Mouse (Mus musculus) forebrain, embryonic 10.5 days (tissue): Measurements from ENCODE around the gene Rab39. TPM values are rescaled to one million over a fixed set of nuclear protein-coding genes. Genes with fewer than 3 reads are reported as not detected.

Experiments used
- DNase-seq: peaks from one replicate; pipeline ENCODE4 v3.0.0-alpha.2; 2017; ENCODE audit warnings: low spot score; ENCODE audit errors: extremely low spot score
- H3K27ac ChIP-seq: fragments of 300-500 bp; sonication (generic); 2 replicates; pipeline ENCODE4 v1.5.1; 2016; ENCODE audit warnings: mild to moderate bottlenecking
- H3K27me3 ChIP-seq: fragments of 300-500 bp; sonication (generic); 2 replicates; pipeline ENCODE4 v1.6.1; 2016; ENCODE audit warnings: mild to moderate bottlenecking; ENCODE audit not compliant: poor library complexity, severe bottlenecking
- H3K36me3 ChIP-seq: fragments of 300-500 bp; sonication (generic); replicated peaks from 2 replicates; pipeline ENCODE4 v1.6.1; 2016; ENCODE audit warnings: mild to moderate bottlenecking, moderate library complexity
- H3K4me1 ChIP-seq: fragments of 300-500 bp; sonication (generic); 2 replicates; pipeline ENCODE4 v1.6.1; 2016
- H3K4me3 ChIP-seq: fragments of 300-500 bp; sonication (generic); 2 replicates; pipeline ENCODE4 v1.5.1; 2016; ENCODE audit warnings: mild to moderate bottlenecking, moderate library complexity
- H3K9me3 ChIP-seq: fragments of 300-500 bp; sonication (generic); 2 replicates; pipeline ENCODE4 v1.6.1; 2016; ENCODE audit warnings: mild to moderate bottlenecking, moderate library complexity
- WGBS: fragments of 180-500 bp; shearing (Covaris S2); methylation state at CpG from one replicate; pipeline ENCODE4 v1.1.7; 2016; 5-methylcytosine and 5-hydroxymethylcytosine counted together
- polyA plus RNA-seq: library from polyadenylated mRNA; unstranded; fragments of >200 nt; fragmentation: Nextera tagmentation; extraction: Ambion mirVana; gene quantifications from 2 replicates; pipeline ENCODE4 v1.2.1, GENCODE M21; 2016

The Rab39 gene
- polyA plus RNA-seq, 1 experiment from 2014 or later, result 2.4 TPM

DNA sequence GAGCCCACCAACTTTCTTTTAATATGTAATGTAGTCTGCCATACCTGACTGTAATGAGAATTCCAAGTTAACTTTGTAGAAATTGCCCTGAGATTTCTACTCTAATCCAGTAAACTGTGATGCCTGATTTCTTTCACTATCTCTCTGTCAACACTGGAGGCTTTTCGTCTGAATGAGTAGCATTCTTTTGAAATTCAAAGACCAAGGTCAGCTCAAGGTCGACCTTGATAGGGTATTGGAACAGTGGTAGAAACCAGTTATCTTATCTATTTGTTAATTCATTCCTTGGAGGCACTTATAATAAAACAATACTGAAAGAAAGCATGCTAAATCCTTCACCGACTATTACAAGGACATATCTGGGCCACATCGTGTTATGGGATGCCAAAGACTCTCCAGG, 29.1 kb downstream of the Rab39 start:
- Histone ChIP-seq H3K4me3 (no peak overlapping the region), H3K36me3 (no peaks in the 10 kb centered on the region), H3K27me3 (no peaks in the 10 kb centered on the region), H3K27ac (no peak overlapping the region), H3K4me1 (no peaks in the 10 kb centered on the region), H3K9me3 (peaks cover 4% of the 10 kb centered on the region; the same call in 1 of the 2 replicates)
- WGBS, result 75% methylated on average over 4 of the region's 4 CpGs
- DNase-seq, result no peak

DNA sequence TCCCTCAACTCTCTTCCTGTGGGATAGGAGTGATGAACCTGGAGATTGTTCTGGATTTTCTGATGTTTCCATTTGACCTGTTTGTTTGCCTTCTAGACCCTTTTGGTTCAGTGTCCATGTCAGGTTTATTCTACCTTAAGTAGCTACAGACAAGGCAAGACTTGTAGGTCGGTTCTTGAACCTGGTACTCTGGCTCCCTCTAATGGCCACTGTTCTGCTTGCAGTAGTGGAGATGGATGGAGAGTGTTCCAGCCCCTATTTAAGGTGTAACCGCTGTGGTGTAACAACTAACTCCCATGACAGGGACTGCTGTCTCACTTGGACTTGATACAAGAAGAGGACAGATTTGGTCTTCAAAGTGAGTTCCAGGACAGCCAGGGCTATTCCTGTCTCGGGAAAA, 32.5 kb downstream of the Rab39 start:
- peak; percentile 51 for DNase-seq
- no peaks in the 10 kb centered on the region for H3K36me3 ChIP-seq
- no peaks in the 10 kb centered on the region for H3K27me3 ChIP-seq
- H3K4me3 ChIP-seq, result no peak overlapping the region
- no peaks in the 10 kb centered on the region for H3K4me1 ChIP-seq
- H3K9me3 ChIP-seq, result peaks cover 4% of the 10 kb centered on the region; the same call in 1 of the 2 replicates
- 15% methylated on average over 3 of the region's 3 CpGs for WGBS
- H3K27ac ChIP-seq, result no peak overlapping the region

DNA sequence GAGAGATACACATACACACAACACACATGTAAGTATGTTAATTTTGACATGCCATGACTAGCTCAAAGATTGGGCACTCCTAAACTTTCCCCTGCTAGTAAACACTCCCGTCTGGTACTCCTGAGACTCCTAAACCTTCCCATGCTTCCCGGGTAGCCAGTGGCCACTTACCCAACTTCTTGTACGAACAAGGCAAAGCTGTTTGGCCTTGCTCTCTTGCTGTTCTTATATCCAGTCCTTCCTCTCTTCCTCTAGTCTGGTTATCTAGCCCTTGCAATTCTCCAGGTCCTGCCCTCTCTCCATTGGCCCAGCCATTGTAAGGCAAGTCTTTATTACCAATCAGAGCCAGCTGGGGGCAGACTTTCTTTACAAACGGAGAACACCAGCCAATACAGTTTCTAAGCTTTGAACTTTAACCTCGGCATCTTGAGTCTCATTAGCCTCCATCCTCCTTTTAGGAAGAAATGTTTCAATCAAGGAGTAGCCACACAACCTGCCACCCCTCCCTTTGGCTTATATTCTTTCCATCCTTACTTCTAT, 36.3 kb downstream of the Rab39 start, which contains the start of gene Cul5:
TSS of gene Cul5 (minus strand) at position 335 of the 540 bp plus-strand sequence.
- Histone ChIP-seq H3K36me3 (no peaks in the 10 kb centered on the region), H3K27ac (no peak within 1 kb of the TSS), H3K9me3 (no peaks in the 10 kb centered on the region), H3K27me3 (no peaks in the 10 kb centered on the region), H3K4me1 (peaks cover 24% of the 10 kb centered on the region), H3K4me3 (no peak within 1 kb of the TSS)
- peak; percentile 18 for DNase-seq
- WGBS, result 58% methylated on average over 5 of the region's 5 CpGs

DNA sequence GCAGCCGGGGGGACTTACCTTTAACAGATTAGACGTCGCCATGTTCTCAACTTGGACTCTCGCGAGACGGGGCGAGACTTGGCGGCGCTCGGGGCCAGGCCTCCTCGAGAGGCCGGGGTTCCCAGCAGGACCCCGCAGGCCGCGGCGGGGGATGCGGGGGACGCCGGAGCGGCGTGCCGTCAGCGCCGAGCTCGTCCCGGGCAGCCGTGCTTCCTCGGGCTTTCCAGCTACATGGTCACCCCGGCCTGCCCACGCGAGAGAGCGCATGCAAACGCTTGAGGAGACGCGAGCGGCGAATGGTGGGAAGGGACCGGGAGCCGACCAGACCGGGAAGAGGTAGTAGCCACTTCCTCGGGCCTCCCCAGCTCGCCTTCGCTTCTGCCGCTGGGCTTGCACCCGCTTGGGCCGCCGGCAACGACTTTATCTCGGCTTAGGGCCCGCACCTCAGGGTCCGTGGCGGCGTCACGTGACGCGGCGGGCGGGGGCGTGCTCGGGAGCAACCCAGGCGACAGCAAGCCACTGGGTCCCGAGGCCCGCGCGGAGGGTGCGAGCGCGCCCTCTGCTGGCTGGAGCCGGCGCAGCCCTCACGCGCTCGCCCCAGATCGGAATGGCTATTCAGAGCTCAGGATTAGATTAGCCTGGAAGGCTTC, 38.9 kb downstream of the Rab39 start:
- peak; percentile 92 for DNase-seq
- Histone ChIP-seq H3K27me3 (no peaks in the 10 kb centered on the region), H3K9me3 (no peaks in the 10 kb centered on the region), H3K27ac (peak overlapping the region; percentile 99), H3K36me3 (peaks cover 18% of the 10 kb centered on the region), H3K4me1 (peaks cover 33% of the 10 kb centered on the region), H3K4me3 (peak overlapping the region; percentile 92)
- under 1% methylated on average over 74 of the region's 74 CpGs for WGBS

DNA sequence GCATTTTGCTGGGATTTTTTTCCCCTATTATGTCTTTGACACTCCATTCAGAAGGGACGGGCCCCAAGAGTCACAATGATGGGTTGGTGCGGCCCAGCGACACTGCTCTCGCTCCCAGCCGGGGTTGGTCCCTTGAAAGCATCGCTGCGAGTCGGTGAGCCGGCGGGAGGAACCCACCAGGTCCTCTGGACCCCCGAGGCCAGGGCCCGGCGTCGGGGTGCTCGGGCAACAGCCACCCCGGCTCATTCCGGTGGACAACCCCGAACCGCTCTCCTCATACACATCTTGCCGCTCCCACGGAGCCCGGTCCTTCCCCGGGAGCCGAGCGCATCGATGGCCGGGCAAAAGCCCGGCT, 39.4 kb downstream of the Rab39 start:
- Histone ChIP-seq H3K27ac (peak overlapping the region; percentile 99), H3K4me3 (peak overlapping the region; percentile 92), H3K27me3 (no peaks in the 10 kb centered on the region), H3K4me1 (peaks cover 33% of the 10 kb centered on the region), H3K36me3 (peaks cover 22% of the 10 kb centered on the region), H3K9me3 (no peaks in the 10 kb centered on the region)
- WGBS, result under 1% methylated on average over 28 of the region's 28 CpGs
- DNase-seq, result no peak

DNA sequence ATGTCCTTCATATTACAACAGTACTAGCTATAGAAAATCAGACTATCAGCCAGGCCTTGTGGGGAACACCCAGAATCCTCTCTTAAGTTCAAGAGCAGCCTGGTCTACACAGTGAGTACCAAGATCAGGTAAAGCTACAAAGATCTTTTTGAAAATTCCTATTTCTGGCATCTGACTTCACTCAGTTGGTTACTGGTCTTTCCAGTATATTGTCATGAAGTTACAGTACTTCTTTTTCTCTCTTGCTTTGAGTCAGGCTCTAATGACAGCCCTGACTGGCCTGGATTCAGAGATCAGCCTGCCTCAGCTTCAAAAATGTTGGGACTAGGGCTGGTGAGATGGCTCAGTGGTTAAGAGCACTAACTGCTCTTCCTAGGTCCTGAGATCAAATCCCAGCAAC, 40.6 kb downstream of the Rab39 start:
- Histone ChIP-seq H3K36me3 (peaks cover 26% of the 10 kb centered on the region), H3K27me3 (no peaks in the 10 kb centered on the region), H3K27ac (no peak overlapping the region), H3K4me1 (peaks cover 33% of the 10 kb centered on the region), H3K9me3 (no peaks in the 10 kb centered on the region), H3K4me3 (peak overlapping the region; percentile 92; the same call in 1 of the 2 replicates)
- DNase-seq, result no peak

DNA sequence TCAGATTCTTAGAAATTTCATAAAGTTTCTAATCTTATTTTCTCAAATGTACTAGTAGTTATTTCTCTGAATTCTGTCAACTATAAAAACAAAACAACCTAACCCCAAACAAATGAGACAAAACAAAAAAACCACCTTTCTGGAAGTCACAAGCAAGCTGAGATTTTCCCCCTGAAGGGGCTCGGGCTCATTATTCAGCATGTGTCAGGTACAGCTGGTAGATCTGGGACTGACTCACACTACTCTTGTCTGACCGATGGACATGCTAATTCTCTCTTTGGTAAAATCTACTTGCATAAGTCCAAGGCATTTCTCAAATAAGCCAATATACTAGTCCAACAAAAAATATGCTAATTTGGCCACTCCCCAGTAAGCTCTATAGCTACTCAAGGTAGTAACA, 41.2 kb downstream of the Rab39 start:
- Histone ChIP-seq H3K4me3 (no peak overlapping the region), H3K9me3 (no peaks in the 10 kb centered on the region), H3K36me3 (peaks cover 26% of the 10 kb centered on the region), H3K4me1 (peaks cover 33% of the 10 kb centered on the region), H3K27ac (no peak overlapping the region), H3K27me3 (no peaks in the 10 kb centered on the region)
- 85% methylated on average over 2 of the region's 2 CpGs for WGBS
- DNase-seq, result no peak

DNA sequence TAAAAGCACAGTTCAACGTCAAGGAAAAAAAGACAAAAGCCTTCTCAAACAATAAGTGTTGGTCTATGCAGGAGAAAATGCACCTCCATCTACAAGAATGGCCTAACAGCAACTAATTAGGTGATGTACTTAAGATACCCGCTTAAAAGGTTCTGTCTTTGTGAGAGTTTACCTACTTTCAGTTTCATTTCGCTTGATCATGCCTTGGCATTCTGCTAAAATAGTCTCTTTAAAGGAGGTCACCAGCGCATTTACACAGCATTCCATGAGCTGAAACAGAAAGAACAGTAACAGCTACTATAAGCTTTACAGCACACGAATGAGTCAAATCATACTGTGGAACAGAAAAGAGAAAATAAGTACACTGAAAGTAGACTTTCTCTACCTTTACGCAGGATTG, 71.2 kb downstream of the Rab39 start:
- Histone ChIP-seq H3K4me1 (no peaks in the 10 kb centered on the region), H3K27ac (no peak overlapping the region), H3K27me3 (no peaks in the 10 kb centered on the region), H3K4me3 (no peak overlapping the region), H3K9me3 (no peaks in the 10 kb centered on the region), H3K36me3 (peaks cover 91% of the 10 kb centered on the region)
- 96% methylated on average over 6 of the region's 6 CpGs for WGBS
- no peak for DNase-seq

Other genes starting within 250 kb of the Rab39 start
- gene Atm, start 169.5 kb downstream of the Rab39 start, polyA plus RNA-seq, result 23.0 and 24.5 TPM in 2 replicates
- gene Npat, start 169.2 kb downstream of the Rab39 start, polyA plus RNA-seq, result 19.5 and 20.5 TPM in 2 replicates
- gene Acat1, start 95.8 kb downstream of the Rab39 start, polyA plus RNA-seq, result 29.0 and 29.9 TPM in 2 replicates
- gene Cul5, start 36.2 kb downstream of the Rab39 start, polyA plus RNA-seq, result 34.6 and 38.0 TPM in 2 replicates
- gene Slc35f2, start 65.3 kb upstream of the Rab39 start, polyA plus RNA-seq, result 6.6 and 8.4 TPM in 2 replicates
- gene Sln, start 143.9 kb upstream of the Rab39 start, polyA plus RNA-seq, result not detected in 2 replicates